ENCODE assay signal across 8 mouse cellular contexts in genomic region chr2:33370276-33370776, GRCm38 (mm10). TPM values are rescaled to one million over a fixed set of nuclear protein-coding genes. Genes with fewer than 3 reads are reported as not detected.
DNase-seq lines count a peak whose midpoint lies in the region; ATAC-seq lines count a peak whose summit lies in the region.

No protein-coding gene starts in this region.

- no peak for ATAC-seq in erythroblast, adult 5-6 weeks (replicated peaks; ENCODE audit: low FRiP score, poor library complexity, severe bottlenecking)
- ATAC-seq in forebrain, embryonic 11.5 days (replicated peaks; ENCODE audit: low FRiP score) = peak; percentile 34
- ATAC-seq in limb, embryonic 13.5 days (ENCODE audit: low FRiP score, low read depth) = peak; percentile 9; the same call in 1 of the 2 replicates
- peak; percentile 46 for ATAC-seq in stomach, embryonic 15.5 days (ENCODE audit: insufficient read depth, low FRiP score, low read depth)

- no peaks in the 10 kb centered on the region for H3K36me3 ChIP-seq in erythroblast, embryonic 14.5 days (ENCODE audit: control insufficient read depth)
- no peaks in the 10 kb centered on the region for H3K36me3 ChIP-seq in forebrain, embryonic 11.5 days (ENCODE audit: control insufficient read depth, insufficient read depth, low read length)
- H3K36me3 ChIP-seq in limb, embryonic 13.5 days = no peaks in the 10 kb centered on the region
- H3K36me3 ChIP-seq in stomach, embryonic 15.5 days = no peaks in the 10 kb centered on the region

- peaks cover 14% of the 10 kb centered on the region for H3K4me1 ChIP-seq in erythroblast, embryonic 14.5 days (ENCODE audit: control insufficient read depth)
- H3K4me1 ChIP-seq in forebrain, embryonic 11.5 days (replicated peaks; ENCODE audit: control insufficient read depth, insufficient read depth, low read length) = no peaks in the 10 kb centered on the region; the same call in 1 of the 2 replicates
- peaks cover 7% of the 10 kb centered on the region for H3K4me1 ChIP-seq in limb, embryonic 13.5 days
- H3K4me1 ChIP-seq in stomach, embryonic 15.5 days = peaks cover 17% of the 10 kb centered on the region

- peak overlapping the region; percentile 69 for H3K4me3 ChIP-seq in erythroblast, embryonic 14.5 days (replicated peaks)
- H3K4me3 ChIP-seq in forebrain, embryonic 11.5 days (ENCODE audit: low read depth, low read length) = peak overlapping the region; percentile 60
- H3K4me3 ChIP-seq in limb, embryonic 13.5 days = peak overlapping the region; percentile 65
- H3K4me3 ChIP-seq in stomach, embryonic 15.5 days (replicated peaks) = peak overlapping the region; percentile 65

- H3K27ac ChIP-seq in forebrain, embryonic 11.5 days (ENCODE audit: low read depth, low read length) = no peak overlapping the region
- H3K27ac ChIP-seq in limb, embryonic 13.5 days = no peak overlapping the region
- no peak overlapping the region for H3K27ac ChIP-seq in stomach, embryonic 15.5 days

- 17% methylated on average over 13 of the region's 15 CpGs for WGBS in forebrain, embryonic 11.5 days
- WGBS in limb, embryonic 13.5 days = 12% methylated on average over 14 of the region's 15 CpGs
- WGBS in stomach, embryonic 15.5 days = 16% methylated on average over 14 of the region's 15 CpGs

- H3K27me3 ChIP-seq in erythroblast, embryonic 14.5 days (ENCODE audit: control insufficient read depth) = no peaks in the 10 kb centered on the region; the same call in 1 of the 2 replicates
- no peaks in the 10 kb centered on the region for H3K27me3 ChIP-seq in forebrain, embryonic 11.5 days (ENCODE audit: control insufficient read depth, insufficient read depth, low read length)
- H3K27me3 ChIP-seq in limb, embryonic 13.5 days = no peaks in the 10 kb centered on the region
- no peaks in the 10 kb centered on the region for H3K27me3 ChIP-seq in stomach, embryonic 15.5 days (replicated peaks)

- no peaks in the 10 kb centered on the region for H3K9me3 ChIP-seq in erythroblast, embryonic 14.5 days (ENCODE audit: control insufficient read depth, low read length)
- H3K9me3 ChIP-seq in forebrain, embryonic 11.5 days (ENCODE audit: control insufficient read depth, low read length) = no peaks in the 10 kb centered on the region
- H3K9me3 ChIP-seq in limb, embryonic 13.5 days = no peaks in the 10 kb centered on the region
- H3K9me3 ChIP-seq in stomach, embryonic 15.5 days = no peaks in the 10 kb centered on the region

- DNase-seq in 416B (ENCODE audit: low read depth) = peak; percentile 11
- DNase-seq in forebrain, embryonic 11.5 days (ENCODE audit: low spot score) = no peak
- no peak for DNase-seq in right cerebral cortex, postnatal 25 days
- no peak for DNase-seq in frontal cortex, postnatal 14 days (ENCODE audit: low spot score in 2 of 2)

- H3K9ac ChIP-seq in forebrain, embryonic 11.5 days (ENCODE audit: low read length) = peak overlapping the region; percentile 12
- no peak overlapping the region for H3K9ac ChIP-seq in limb, embryonic 13.5 days
- H3K9ac ChIP-seq in stomach, embryonic 15.5 days = no peak overlapping the region

- peak overlapping the region; percentile 69 for H3K4me2 ChIP-seq in forebrain, embryonic 11.5 days (ENCODE audit: low read depth, low read length, severe bottlenecking)
- peak overlapping the region; percentile 73 for H3K4me2 ChIP-seq in limb, embryonic 13.5 days (replicated peaks)
- H3K4me2 ChIP-seq in stomach, embryonic 15.5 days = peak overlapping the region; percentile 70

RNA-seq across cellular contexts. Expression of gene Ralgps1, which starts 1.0 kb away (rescaled TPM):
- not detected in 2 replicates for polyA plus RNA-seq in erythroblast, embryonic 14.5 days (2012)
- total RNA-seq in erythroblast, adult 5-6 weeks (2015; ENCODE audit: low replicate concordance) = 0.58 and 0.63 TPM in 2 replicates
- 0.60 and 1.3 TPM in 2 replicates for total RNA-seq in erythroblast, adult 5-6 weeks (2017; ENCODE audit: low replicate concordance)
- polyA plus RNA-seq in forebrain, embryonic 11.5 days (2014; fragmentation: Nextera tagmentation; extraction: Ambion mirVana) = 17.7 and 19.5 TPM in 2 replicates
- 4.3 and 5.1 TPM in 2 replicates for polyA plus RNA-seq in limb, embryonic 13.5 days (2015; fragmentation: Nextera tagmentation; extraction: Ambion mirVana)
- polyA plus RNA-seq in stomach, embryonic 15.5 days (2015; fragmentation: Nextera tagmentation; extraction: Ambion mirVana) = 6.2 and 8.9 TPM in 2 replicates
